Mouse (Mus musculus): ENCODE data around the gene Sar1b.
A peak's percentile ranks its signal among the peaks of the same experiment; 100 is the strongest.

GRCm38 (mm10) chr11:51820861-51821260 lies 57.4 kb downstream of the Sar1b start:
- TF ChIP-seq EP300 (IDR thresholded peaks at IDR 0.05; ENCODE audit: insufficient read depth, low read depth, low read length) = no peak
- peak; percentile 97 for TF ChIP-seq CTCF (IDR thresholded peaks at IDR 0.05)
- TF ChIP-seq POLR2A (IDR thresholded peaks at IDR 0.05; ENCODE audit: insufficient read depth, low read depth, low read length) = no peak

Data from heart, adult 2 months (tissue).